Mouse (Mus musculus): ENCODE measurements around the gene Npas3. TPM values are rescaled to one million over a fixed set of nuclear protein-coding genes. Genes with fewer than 3 reads are reported as not detected.

Npas3 gene
- under 1 TPM in 1 of 2 experiments, not detected in 1; 0.22 TPM for total RNA-seq (2021)
- long read RNA-seq, experiment 1, partial matches to known transcripts: 0 of 1 reads
- long read RNA-seq, experiment 1, other reads (novel, unspliced or antisense): 1 of 1 reads
- long read RNA-seq, experiment 2: 0 reads

DNA sequence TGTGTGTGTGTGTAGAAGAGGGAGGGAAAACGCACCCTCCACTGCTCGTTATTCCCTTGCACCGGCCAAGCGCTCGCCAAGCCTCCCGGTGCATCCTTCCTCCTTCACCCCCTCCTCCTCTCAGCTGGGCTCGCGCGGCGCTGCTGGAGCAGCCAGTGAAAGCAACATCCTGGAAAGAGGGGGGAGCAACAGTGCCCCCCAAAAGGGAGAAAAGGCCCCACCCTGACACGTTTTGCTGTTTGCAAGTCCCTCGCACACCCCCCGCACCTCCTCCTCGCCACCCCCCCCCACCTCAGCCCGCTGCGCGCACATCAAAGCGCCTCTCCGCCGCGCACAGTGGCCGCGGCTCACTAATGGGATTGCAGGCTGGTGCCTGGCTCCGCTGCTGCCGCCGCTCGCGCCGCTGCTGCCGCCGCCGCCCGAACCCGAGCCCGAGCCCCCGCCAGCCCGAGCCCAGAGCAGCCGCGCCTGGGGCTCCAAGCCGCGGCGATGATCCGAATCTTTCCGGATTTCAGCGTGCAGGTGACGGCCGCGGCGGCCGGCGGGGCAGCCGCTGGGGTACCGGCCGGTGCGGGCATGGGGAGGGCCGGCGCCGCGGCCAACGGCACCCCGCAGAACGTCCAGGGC lies at the start of gene Npas3:
Gene Npas3, plus strand, starts transcription at position 577 of the 627 bp plus-strand sequence.
- peak within 1 kb of the TSS; percentile 75 for H3K4me3 ChIP-seq
- H3K27ac ChIP-seq: no peak within 1 kb of the TSS
- intact Hi-C loops (cut with DNase I): no loop called here
- DNase-seq: peak; percentile 34
- TF ChIP-seq CTCF (IDR thresholded peaks at IDR 0.05): no peak

DNA sequence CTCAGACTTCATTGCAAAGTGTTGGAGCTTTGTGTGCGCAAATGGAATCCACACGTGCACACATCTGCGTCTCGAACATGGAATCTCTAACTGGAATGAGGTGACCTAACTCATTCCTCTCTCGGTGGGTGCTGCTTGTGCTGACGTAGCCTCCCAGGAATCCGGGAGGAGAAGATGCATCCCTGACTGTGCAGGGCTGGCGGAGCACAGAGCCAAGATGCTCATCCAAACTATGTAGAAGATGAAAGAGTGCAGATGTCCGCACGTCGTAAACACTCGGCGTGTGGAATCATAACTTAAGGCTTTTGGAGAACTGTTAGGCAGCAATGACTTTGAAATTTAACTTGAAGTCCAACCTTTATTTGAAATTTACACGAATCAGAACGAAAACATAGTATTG lies 31.3 kb upstream of the Npas3 start:
- H3K4me3 ChIP-seq: no peak overlapping the region
- no peak for DNase-seq
- no peak overlapping the region for H3K27ac ChIP-seq
- TF ChIP-seq CTCF (IDR thresholded peaks at IDR 0.05): no peak
- intact Hi-C loops (cut with DNase I): no loop called here

DNA sequence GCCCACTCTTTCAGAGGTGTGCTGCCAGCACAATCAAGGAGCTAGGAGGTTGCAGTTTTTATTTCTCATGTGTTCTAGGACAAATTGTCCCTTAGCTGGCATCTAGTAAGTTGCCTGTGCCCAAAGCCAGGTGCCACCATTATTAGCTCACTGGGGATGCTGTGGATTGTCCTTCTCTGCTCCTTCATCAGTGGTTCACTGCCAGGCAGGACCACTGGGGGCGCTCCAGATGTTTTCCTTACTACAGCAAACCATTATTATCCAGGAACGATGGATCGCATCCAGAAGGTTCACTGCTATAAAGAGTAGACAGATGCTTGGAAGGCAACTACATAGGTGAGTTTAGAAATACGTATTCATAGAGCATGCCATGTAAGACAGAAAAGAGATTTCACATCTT lies 25.7 kb upstream of the Npas3 start:
- no peak for DNase-seq
- H3K4me3 ChIP-seq: no peak overlapping the region
- H3K27ac ChIP-seq: no peak overlapping the region
- intact Hi-C loops (cut with DNase I): no loop called here
- peak; percentile 33; the same call in 1 of the 2 replicates for TF ChIP-seq CTCF (IDR thresholded peaks at IDR 0.05)

DNA sequence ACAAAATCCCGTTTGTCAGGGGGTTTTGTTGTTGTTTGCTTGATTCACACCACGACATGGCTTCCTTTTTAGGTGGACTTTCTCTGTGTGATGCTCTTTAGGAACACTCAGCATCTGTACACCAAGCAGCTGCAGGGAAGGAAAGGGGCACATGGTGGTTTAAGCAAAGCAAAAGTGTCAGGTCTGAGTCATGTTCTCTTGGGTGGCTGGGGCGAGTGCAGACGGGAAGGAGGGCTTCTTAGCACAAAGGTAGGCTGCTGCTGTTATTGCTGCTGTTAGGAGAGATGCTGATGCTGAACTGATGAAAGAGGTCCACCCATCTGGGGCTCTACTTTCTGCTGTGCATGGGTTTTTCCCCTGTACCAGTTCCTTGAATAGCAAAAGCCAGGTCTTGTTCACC lies 21.1 kb upstream of the Npas3 start:
- intact Hi-C loops (cut with DNase I): no loop called here
- no peak for TF ChIP-seq CTCF (IDR thresholded peaks at IDR 0.05)

DNA sequence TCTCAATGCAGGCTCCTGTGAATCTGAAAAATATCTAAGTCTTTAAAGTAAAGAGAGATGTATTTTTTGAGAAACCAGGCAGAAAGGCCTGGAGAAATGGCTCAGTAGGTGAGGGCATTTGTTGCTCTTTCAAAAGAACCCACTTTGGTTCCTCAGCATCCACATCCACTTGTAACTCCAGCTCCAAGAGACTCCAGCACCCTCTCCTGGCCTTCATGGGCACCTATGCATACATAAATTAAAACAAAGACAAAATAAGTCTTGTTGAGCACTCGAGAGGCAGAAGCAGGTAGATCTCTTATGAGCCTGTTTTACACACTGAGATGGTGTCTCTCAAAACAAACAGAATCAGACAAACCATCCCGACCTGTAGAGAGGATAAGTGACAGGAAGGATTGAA lies 19.1 kb upstream of the Npas3 start:
- intact Hi-C loops (cut with DNase I): no loop called here
- TF ChIP-seq CTCF (IDR thresholded peaks at IDR 0.05): peak; percentile 10; the same call in 1 of the 2 replicates
- no peak for DNase-seq
- no peak overlapping the region for H3K27ac ChIP-seq
- H3K4me3 ChIP-seq: no peak overlapping the region

More for the DNA sequence above, 21.1 kb upstream of the Npas3 start:
- Histone ChIP-seq H3K27ac (no peak overlapping the region), H3K4me3 (no peak overlapping the region)
- DNase-seq: no peak

DNA sequence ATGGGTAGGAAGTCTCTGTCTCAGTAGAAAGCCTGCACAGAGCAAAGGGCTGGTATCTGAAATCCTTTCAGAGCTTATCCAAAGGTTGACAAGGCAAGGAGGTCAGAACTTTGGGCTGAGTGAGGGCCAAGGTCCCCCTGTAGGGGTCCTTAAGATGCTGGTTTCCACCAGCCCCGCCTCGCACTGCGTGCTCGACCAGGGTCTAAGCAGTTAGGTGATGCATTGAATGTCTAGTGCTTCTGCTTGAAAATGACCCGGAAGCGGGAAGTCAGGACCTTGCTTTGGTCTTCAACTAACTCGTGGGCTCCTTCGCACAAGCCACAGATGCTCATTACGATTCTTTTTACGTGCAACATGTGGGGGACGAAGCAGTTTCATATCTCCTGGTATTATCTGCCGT lies 2.3 kb upstream of the Npas3 start:
- peak overlapping the region; percentile 75 for H3K4me3 ChIP-seq
- no peak for TF ChIP-seq CTCF (IDR thresholded peaks at IDR 0.05)
- no peak for DNase-seq
- no peak overlapping the region for H3K27ac ChIP-seq
- intact Hi-C loops (cut with DNase I): no loop called here

DNA sequence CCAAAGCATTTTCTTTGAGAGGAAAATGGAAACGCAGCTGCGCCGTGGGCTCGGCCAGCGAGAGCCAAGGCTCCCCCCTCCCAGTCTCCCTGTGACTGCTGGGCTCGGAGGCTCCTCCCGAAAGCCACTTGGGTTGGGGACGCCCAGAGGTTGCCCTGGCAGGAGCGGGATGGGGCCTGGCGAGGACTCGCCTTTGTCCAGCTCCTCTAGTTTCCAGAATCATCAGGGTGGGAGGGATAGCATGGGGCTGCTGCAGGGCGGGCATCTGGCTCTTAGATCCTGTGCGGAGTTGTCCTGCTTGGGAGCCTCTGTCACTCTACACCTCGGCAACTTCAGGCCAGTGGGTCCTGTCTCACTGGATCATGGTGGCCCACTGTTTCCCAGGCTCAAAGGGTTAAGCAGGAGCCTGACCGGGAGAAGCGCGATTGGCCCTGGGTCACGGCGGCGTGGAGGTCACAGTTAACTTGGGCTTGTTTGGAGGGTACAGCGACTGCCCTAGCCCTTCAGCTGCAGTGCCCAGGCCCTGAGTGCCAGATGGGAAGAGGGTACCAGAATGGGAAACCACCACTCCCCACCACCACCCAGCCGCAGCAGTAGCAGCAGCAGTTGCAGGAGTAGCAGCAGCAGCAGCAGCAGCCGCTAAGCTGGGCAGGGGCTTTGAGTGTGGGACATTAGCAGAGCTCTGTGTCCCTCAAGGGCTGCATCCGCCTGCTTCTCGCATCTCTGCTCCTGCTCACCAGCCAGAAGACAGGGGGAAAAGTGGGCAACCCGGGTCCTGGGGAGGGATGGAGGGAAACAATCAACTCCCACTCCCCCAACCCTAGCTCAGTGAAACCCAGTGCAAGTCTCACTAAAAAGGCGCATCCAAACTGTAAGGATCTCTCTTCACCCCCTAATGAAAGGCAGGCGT lies 1.6 kb upstream of the Npas3 start:
- intact Hi-C loops (cut with DNase I): no loop called here

DNA sequence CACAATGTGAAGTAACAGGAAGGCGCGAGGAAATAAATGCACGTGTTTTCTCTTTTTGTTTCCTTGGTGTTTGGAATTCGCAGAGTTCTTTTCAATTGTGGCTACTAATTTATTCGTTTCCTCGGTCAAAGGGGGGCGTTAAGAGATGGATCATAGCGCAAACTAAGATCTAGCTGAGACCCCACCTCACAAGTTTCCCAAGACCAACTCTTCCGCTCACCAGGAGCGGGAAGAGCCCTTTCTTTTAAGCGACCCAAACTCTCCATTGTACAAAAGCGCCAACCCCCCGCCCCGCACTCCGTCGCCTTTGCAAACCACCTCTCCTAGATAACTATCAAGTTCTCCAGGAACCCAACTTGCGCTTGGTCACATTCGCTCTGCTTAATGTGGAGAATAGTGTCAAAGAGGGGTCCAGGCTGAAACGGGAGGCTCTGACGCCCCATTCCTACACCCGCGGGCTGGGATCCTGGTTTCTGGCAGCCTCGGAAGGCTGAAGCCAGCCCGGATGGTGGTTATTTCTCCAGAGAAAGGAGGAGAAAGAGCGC lies 914 bp upstream of the Npas3 start:
- intact Hi-C loops (cut with DNase I): no loop called here
- DNase-seq: no peak
- no peak for TF ChIP-seq CTCF (IDR thresholded peaks at IDR 0.05)
- H3K4me3 ChIP-seq: peak overlapping the region; percentile 75
- no peak overlapping the region for H3K27ac ChIP-seq

More for the DNA sequence above, 1.6 kb upstream of the Npas3 start:
- peak overlapping the region; percentile 75 for H3K4me3 ChIP-seq
- H3K27ac ChIP-seq: no peak overlapping the region
- no peak for DNase-seq
- TF ChIP-seq CTCF (IDR thresholded peaks at IDR 0.05): no peak

DNA sequence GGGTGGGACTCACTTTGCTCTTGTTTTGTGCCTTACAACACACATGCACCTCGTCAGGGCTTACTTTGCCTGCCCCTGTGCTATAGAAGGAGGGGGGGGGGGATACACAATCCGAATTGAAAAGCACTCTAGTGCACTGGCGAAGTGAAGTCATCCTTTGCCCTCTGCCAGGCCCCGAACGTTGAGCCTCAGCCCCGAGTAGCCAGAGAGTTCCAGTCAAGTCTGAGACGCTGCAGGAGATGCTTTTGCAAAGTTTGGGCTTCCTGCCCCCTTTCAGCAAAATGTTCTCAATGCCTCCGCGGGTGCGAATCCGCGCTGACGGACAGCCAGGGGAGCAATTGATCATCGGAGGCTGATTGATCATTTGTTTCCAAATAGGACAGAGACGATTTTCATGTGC lies 319 bp downstream of the Npas3 start:
- intact Hi-C loops (cut with DNase I): no loop called here
- TF ChIP-seq CTCF (IDR thresholded peaks at IDR 0.05): no peak
- Histone ChIP-seq H3K27ac (no peak overlapping the region), H3K4me3 (peak overlapping the region; percentile 75)
- DNase-seq: no peak

DNA sequence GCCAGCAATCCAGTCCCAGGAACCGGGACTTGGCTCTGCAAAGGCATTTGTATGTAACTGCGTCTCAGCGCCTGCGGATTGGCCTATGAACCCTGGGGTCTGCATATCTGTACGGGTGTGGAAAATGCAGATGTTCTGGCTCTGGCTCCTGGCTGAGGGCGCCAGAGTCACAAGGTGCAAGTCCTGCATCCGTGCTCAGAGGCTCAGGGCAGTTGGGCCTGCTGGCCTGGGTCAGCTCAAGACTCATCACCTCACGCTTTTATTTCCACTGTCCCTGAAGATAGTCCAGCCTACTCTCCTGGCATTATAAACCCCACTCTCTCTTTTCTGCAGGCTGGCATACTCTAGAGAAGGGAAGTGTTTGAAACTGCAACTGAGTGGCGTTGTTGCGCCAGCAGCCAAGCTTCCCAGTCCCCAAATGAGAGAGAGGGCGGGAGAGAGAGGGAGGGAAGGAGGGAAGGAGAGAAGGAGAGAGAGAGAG lies 3.3 kb downstream of the Npas3 start:
- TF ChIP-seq CTCF (IDR thresholded peaks at IDR 0.05): no peak
- intact Hi-C loops (cut with DNase I): no loop called here
- H3K27ac ChIP-seq: no peak overlapping the region
- peak overlapping the region; percentile 87 for H3K4me3 ChIP-seq
- DNase-seq: no peak

DNA sequence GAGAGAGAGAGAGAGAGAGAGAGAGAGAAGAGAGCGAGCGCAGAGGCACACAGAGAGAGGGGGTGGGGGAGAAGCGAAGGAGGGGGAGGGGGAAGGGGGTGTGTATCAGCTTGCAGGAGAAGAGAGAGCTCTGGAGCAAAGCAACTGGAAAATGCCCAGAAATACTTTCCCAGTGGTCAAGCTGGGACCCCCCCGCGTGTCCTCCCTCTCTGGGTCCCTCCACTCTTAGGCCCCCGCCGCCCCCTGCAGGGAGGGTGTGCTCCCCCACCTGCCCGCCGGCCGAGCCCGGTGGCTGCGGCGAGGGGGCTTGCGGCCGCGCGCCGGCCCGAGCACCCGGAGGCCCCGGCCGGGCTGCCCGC lies 3.7 kb downstream of the Npas3 start:
- no peak for DNase-seq
- no peak for TF ChIP-seq CTCF (IDR thresholded peaks at IDR 0.05)
- Histone ChIP-seq H3K27ac (no peak overlapping the region), H3K4me3 (peak overlapping the region; percentile 87)
- intact Hi-C loops (cut with DNase I): no loop called here

DNA sequence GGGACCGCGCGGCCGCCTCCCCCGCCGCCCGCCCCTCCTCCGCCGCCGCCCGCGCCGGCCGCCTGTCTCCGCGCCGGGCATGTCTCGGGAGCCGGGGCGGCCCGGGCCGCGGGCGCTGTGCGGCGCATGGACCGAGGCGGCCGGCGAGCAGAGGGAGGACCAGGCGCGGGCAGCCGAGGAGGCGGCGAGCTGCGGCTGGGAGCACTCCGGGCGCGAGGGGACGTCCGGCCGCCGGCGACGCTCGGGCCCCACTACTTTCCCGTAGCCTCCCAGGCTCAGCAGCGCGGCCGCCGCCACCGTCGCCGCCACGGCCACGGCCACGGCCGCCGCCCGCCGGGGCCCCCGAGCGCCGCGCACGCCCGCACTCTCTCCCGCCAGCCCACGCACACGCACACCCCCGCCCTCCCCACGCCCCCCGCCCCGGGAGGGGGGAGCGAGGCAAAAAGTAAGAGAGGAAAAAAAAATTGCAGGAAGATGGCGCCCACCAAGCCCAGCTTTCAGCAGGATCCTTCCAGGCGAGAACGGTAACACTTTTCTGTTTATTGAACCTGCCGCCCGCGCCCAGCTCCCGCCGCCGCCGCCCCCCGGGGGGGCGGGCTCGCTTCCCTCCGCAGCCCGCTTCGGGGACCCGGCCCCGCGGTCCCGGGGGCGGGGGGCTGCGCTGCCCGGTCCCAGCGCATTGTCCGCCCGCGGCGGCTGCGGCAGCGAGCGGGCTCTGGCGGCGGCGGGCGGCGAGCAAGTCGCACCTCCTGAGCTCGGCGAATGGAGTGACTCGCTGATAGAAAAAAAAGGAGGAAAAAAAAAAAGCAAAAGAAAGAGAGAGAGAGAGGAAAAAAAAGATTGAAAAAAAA lies 4.3 kb downstream of the Npas3 start:
- TF ChIP-seq CTCF (IDR thresholded peaks at IDR 0.05): peak; percentile 12; the same call in 1 of the 2 replicates
- DNase-seq: peak; percentile 55
- Histone ChIP-seq H3K4me3 (peak overlapping the region; percentile 87), H3K27ac (peak overlapping the region; percentile 54; the same call in 1 of the 2 replicates)
- intact Hi-C loops (cut with DNase I): no loop called here
